Mouse (Mus musculus) forebrain, embryonic 12.5 days (tissue): ENCODE measurements around the gene Nrxn2. TPM values are rescaled to one million over a fixed set of nuclear protein-coding genes. Genes with fewer than 3 reads are reported as not detected.

Source experiments
- ATAC-seq: fragments of 200-750 bp; cut with Nextera tagmentation; 2 replicates; pipeline ENCODE4 v1.8.0; 2017; ENCODE audit warnings: moderate TSS enrichment; ENCODE audit not compliant: low FRiP score
- H3K27ac ChIP-seq: fragments of 300-500 bp; sonication (generic); 2 replicates; pipeline ENCODE4 v1.5.1; 2016; ENCODE audit warnings: mild to moderate bottlenecking
- H3K27me3 ChIP-seq: fragments of 300-500 bp; sonication (generic); 2 replicates; pipeline ENCODE4 v1.6.1; 2016; ENCODE audit warnings: mild to moderate bottlenecking
- H3K36me3 ChIP-seq: fragments of 300-500 bp; sonication (generic); replicated peaks from 2 replicates; pipeline ENCODE4 v1.6.1; 2016; ENCODE audit warnings: mild to moderate bottlenecking
- H3K4me1 ChIP-seq: fragments of 300-500 bp; sonication (generic); 2 replicates; pipeline ENCODE4 v1.6.1; 2016
- H3K4me2 ChIP-seq: fragments of 300-500 bp; sonication (generic); 2 replicates; pipeline ENCODE4 v1.6.1; 2016; ENCODE audit warnings: mild to moderate bottlenecking, moderate library complexity
- H3K4me3 ChIP-seq: fragments of 300-500 bp; sonication (generic); replicated peaks from 2 replicates; pipeline ENCODE4 v1.5.1; 2016; ENCODE audit warnings: mild to moderate bottlenecking
- H3K9ac ChIP-seq: fragments of 300-500 bp; sonication (generic); 2 replicates; pipeline ENCODE4 v1.6.1; 2016; ENCODE audit warnings: mild to moderate bottlenecking
- H3K9me3 ChIP-seq: fragments of 300-500 bp; sonication (generic); 2 replicates; pipeline ENCODE4 v1.6.1; 2016
- WGBS: fragments of 180-500 bp; shearing (Covaris S2); methylation state at CpG from one replicate; pipeline ENCODE4 v1.1.7; 2016; 5-methylcytosine and 5-hydroxymethylcytosine counted together
- polyA plus RNA-seq: library from polyadenylated mRNA; unstranded; fragments of >200 nt; fragmentation: Nextera tagmentation; extraction: Ambion mirVana; gene quantifications from 2 replicates; pipeline ENCODE4 v1.2.1, GENCODE M21; 2016

The Nrxn2 gene
- polyA plus RNA-seq, 1 experiment from 2014 or later: 17.1 TPM

- no peak overlapping the region for H3K9ac ChIP-seq
- no peak overlapping the region for H3K4me3 ChIP-seq
- no peak overlapping the region for H3K4me2 ChIP-seq
- H3K9me3 ChIP-seq: no peaks in the 10 kb centered on the region
- no peaks in the 10 kb centered on the region for H3K36me3 ChIP-seq
- H3K4me1 ChIP-seq: peaks cover 7% of the 10 kb centered on the region; the same call in 1 of the 2 replicates
- H3K27me3 ChIP-seq: peaks cover 12% of the 10 kb centered on the region
- ATAC-seq: no peak
- H3K27ac ChIP-seq: no peak overlapping the region
- 45% methylated on average over 16 of the region's 16 CpGs for WGBS
Measured at GRCm38 (mm10) chr19:6407816-6408510, 10.6 kb upstream of the Nrxn2 start.

- no peaks in the 10 kb centered on the region for H3K4me1 ChIP-seq
- H3K27ac ChIP-seq: no peak overlapping the region
- no peaks in the 10 kb centered on the region for H3K9me3 ChIP-seq
- ATAC-seq: no peak
- peaks cover 4% of the 10 kb centered on the region; the same call in 1 of the 2 replicates for H3K27me3 ChIP-seq
- H3K4me3 ChIP-seq: no peak overlapping the region
- H3K9ac ChIP-seq: no peak overlapping the region
- no peaks in the 10 kb centered on the region for H3K36me3 ChIP-seq
- WGBS: 84% methylated on average over 8 of the region's 8 CpGs
- no peak overlapping the region for H3K4me2 ChIP-seq
Measured at GRCm38 (mm10) chr19:6408749-6409148, 9.8 kb upstream of the Nrxn2 start.

- WGBS: 81% methylated on average over 5 of the region's 5 CpGs
- Histone ChIP-seq H3K9ac (no peak overlapping the region), H3K4me1 (no peaks in the 10 kb centered on the region), H3K4me2 (no peak overlapping the region), H3K36me3 (no peaks in the 10 kb centered on the region), H3K9me3 (no peaks in the 10 kb centered on the region), H3K27me3 (no peaks in the 10 kb centered on the region), H3K27ac (no peak overlapping the region), H3K4me3 (no peak overlapping the region)
- ATAC-seq: no peak
Measured at GRCm38 (mm10) chr19:6409176-6409575, 9.4 kb upstream of the Nrxn2 start.

GRCm38 (mm10) chr19:6409936-6410335, 8.6 kb upstream of the Nrxn2 start:
- peaks cover 5% of the 10 kb centered on the region; the same call in 1 of the 2 replicates for H3K4me1 ChIP-seq
- H3K4me2 ChIP-seq: no peak overlapping the region
- no peaks in the 10 kb centered on the region for H3K9me3 ChIP-seq
- H3K27me3 ChIP-seq: 0 out of 2 replicates have a peak, but pooled peaks cover 5% of the 10 kb centered on the region
- H3K4me3 ChIP-seq: no peak overlapping the region
- WGBS: 93% methylated on average over 5 of the region's 5 CpGs
- H3K36me3 ChIP-seq: no peaks in the 10 kb centered on the region
- ATAC-seq: no peak
- no peak overlapping the region for H3K9ac ChIP-seq
- H3K27ac ChIP-seq: no peak overlapping the region

- H3K27me3 ChIP-seq: peaks cover 5% of the 10 kb centered on the region; the same call in 1 of the 2 replicates
Measured at GRCm38 (mm10) chr19:6412798-6413197, 5.7 kb upstream of the Nrxn2 start.

GRCm38 (mm10) chr19:6415454-6415853, 3.1 kb upstream of the Nrxn2 start:
- Histone ChIP-seq H3K9ac (no peak overlapping the region; the same call in 1 of the 2 replicates), H3K36me3 (no peaks in the 10 kb centered on the region), H3K4me1 (peaks cover 55% of the 10 kb centered on the region), H3K27me3 (peaks cover 22% of the 10 kb centered on the region), H3K4me2 (peak overlapping the region; percentile 38), H3K4me3 (no peak overlapping the region), H3K9me3 (no peaks in the 10 kb centered on the region), H3K27ac (peak overlapping the region; percentile 89)
- 58% methylated on average over 6 of the region's 6 CpGs for WGBS
- ATAC-seq: no peak

More at GRCm38 (mm10) chr19:6412798-6413197, 5.7 kb upstream of the Nrxn2 start:
- Histone ChIP-seq H3K9ac (no peak overlapping the region), H3K4me3 (no peak overlapping the region), H3K4me2 (no peak overlapping the region), H3K4me1 (peaks cover 33% of the 10 kb centered on the region), H3K36me3 (no peaks in the 10 kb centered on the region), H3K27ac (0 out of 2 replicates have a peak overlapping the region, but pooled peaks have one; percentile 13), H3K9me3 (no peaks in the 10 kb centered on the region)
- WGBS: 73% methylated on average over 14 of the region's 14 CpGs
- ATAC-seq: no peak

- Histone ChIP-seq H3K36me3 (no peaks in the 10 kb centered on the region), H3K9me3 (no peaks in the 10 kb centered on the region), H3K4me3 (0 out of 2 replicates have a peak overlapping the region, but pooled peaks have one; percentile 2), H3K27ac (peak overlapping the region; percentile 89), H3K27me3 (peaks cover 30% of the 10 kb centered on the region), H3K4me2 (peak overlapping the region; percentile 38), H3K4me1 (peaks cover 62% of the 10 kb centered on the region), H3K9ac (no peak overlapping the region)
- ATAC-seq: peak; percentile 39
- WGBS: 6% methylated on average over 9 of the region's 9 CpGs
Measured at GRCm38 (mm10) chr19:6416124-6416770, 2.3 kb upstream of the Nrxn2 start.

- no peak overlapping the region for H3K4me3 ChIP-seq
- no peaks in the 10 kb centered on the region for H3K36me3 ChIP-seq
- no peak overlapping the region; the same call in 1 of the 2 replicates for H3K9ac ChIP-seq
- no peak for ATAC-seq
- H3K27me3 ChIP-seq: peaks cover 38% of the 10 kb centered on the region
- H3K9me3 ChIP-seq: no peaks in the 10 kb centered on the region
- H3K4me2 ChIP-seq: peak overlapping the region; percentile 94; the same call in 1 of the 2 replicates
- peaks cover 71% of the 10 kb centered on the region for H3K4me1 ChIP-seq
- peak overlapping the region; percentile 89 for H3K27ac ChIP-seq
- WGBS: 62% methylated on average over 12 of the region's 12 CpGs
Measured at GRCm38 (mm10) chr19:6416894-6417761, 1.4 kb upstream of the Nrxn2 start.

GRCm38 (mm10) chr19:6418984-6419692, 607 bp downstream of the Nrxn2 start:
- peak; percentile 27 for ATAC-seq
- peak overlapping the region; percentile 65 for H3K4me3 ChIP-seq
- H3K27ac ChIP-seq: peak overlapping the region; percentile 84
- peaks cover 49% of the 10 kb centered on the region for H3K27me3 ChIP-seq
- 6% methylated on average over 13 of the region's 23 CpGs for WGBS
- no peaks in the 10 kb centered on the region for H3K9me3 ChIP-seq
- H3K4me1 ChIP-seq: peaks cover 91% of the 10 kb centered on the region
- peak overlapping the region; percentile 94 for H3K4me2 ChIP-seq
- H3K9ac ChIP-seq: peak overlapping the region; percentile 84
- H3K36me3 ChIP-seq: no peaks in the 10 kb centered on the region

GRCm38 (mm10) chr19:6419805-6420310, 1.3 kb downstream of the Nrxn2 start:
- no peak for ATAC-seq
- peak overlapping the region; percentile 84; the same call in 1 of the 2 replicates for H3K27ac ChIP-seq
- H3K4me2 ChIP-seq: peak overlapping the region; percentile 94

GRCm38 (mm10) chr19:6420481-6421210, 2.1 kb downstream of the Nrxn2 start:
- ATAC-seq: no peak
- Histone ChIP-seq H3K4me2 (peak overlapping the region; percentile 94), H3K9me3 (no peaks in the 10 kb centered on the region), H3K36me3 (no peaks in the 10 kb centered on the region), H3K27ac (peak overlapping the region; percentile 36; the same call in 1 of the 2 replicates), H3K9ac (peak overlapping the region; percentile 84), H3K4me1 (peaks cover 94% of the 10 kb centered on the region), H3K4me3 (peak overlapping the region; percentile 65), H3K27me3 (peaks cover 50% of the 10 kb centered on the region)
- 54% methylated on average over 19 of the region's 19 CpGs for WGBS

More at GRCm38 (mm10) chr19:6419805-6420310, 1.3 kb downstream of the Nrxn2 start:
- peaks cover 45% of the 10 kb centered on the region for H3K27me3 ChIP-seq
- H3K4me1 ChIP-seq: peaks cover 94% of the 10 kb centered on the region
- peak overlapping the region; percentile 84 for H3K9ac ChIP-seq
- H3K9me3 ChIP-seq: no peaks in the 10 kb centered on the region
- WGBS: 44% methylated on average over 9 of the region's 9 CpGs
- no peaks in the 10 kb centered on the region for H3K36me3 ChIP-seq
- H3K4me3 ChIP-seq: peak overlapping the region; percentile 65
